Mouse (Mus musculus) embryo, embryonic 9.5 days (tissue): Measurements from ENCODE around the gene Dus2.
"Not testable (repeated sequence)": the region's sequence is repeated elsewhere in the genome, so short reads cannot be mapped to it uniquely, and the experiment has no call there.

Experiments
- DNase-seq: peaks from one replicate; pipeline ENCODE4 v3.0.0-alpha.2; 2017; ENCODE audit errors: extremely low spot score

The Dus2 gene

GRCm38 (mm10) chr8:105991546-105991945 lies 409 bp downstream of the Dus2 start:
- DNase-seq, result no peak

- no peak for DNase-seq
Observed at GRCm38 (mm10) chr8:105992499-105992898, 1.4 kb downstream of the Dus2 start.

GRCm38 (mm10) chr8:105993226-105993625 lies 2.1 kb downstream of the Dus2 start:
- no peak for DNase-seq

- no peak for DNase-seq
Observed at GRCm38 (mm10) chr8:105996359-105996758, 5.2 kb downstream of the Dus2 start.

- DNase-seq, result no peak
Observed at GRCm38 (mm10) chr8:105998971-105999370, 7.8 kb downstream of the Dus2 start.

GRCm38 (mm10) chr8:106001908-106002307 lies 10.8 kb downstream of the Dus2 start:
- DNase-seq, result no peak

- no peak for DNase-seq
Observed at GRCm38 (mm10) chr8:106004538-106005207, 13.5 kb downstream of the Dus2 start.

GRCm38 (mm10) chr8:106005875-106006274 lies 14.7 kb downstream of the Dus2 start, which contains the start of gene Dpep2nb:
Dpep2nb (minus strand) TSS chr8:106005975.
- no peak for DNase-seq

- no peak for DNase-seq
Observed at GRCm38 (mm10) chr8:106006413-106006812, 15.3 kb downstream of the Dus2 start.

- DNase-seq, result no peak
Observed at GRCm38 (mm10) chr8:106007135-106007534, 16.0 kb downstream of the Dus2 start.

GRCm38 (mm10) chr8:106007891-106008290 lies 16.8 kb downstream of the Dus2 start:
- DNase-seq, result not testable (repeated sequence)

- DNase-seq, result peak; percentile 92
Observed at GRCm38 (mm10) chr8:106010748-106011642, 19.9 kb downstream of the Dus2 start.

- DNase-seq, result no peak
Observed at GRCm38 (mm10) chr8:106011643-106011986, 20.5 kb downstream of the Dus2 start, which contains the start of gene Ddx28. Ddx28 (minus strand) TSS chr8:106011882.

GRCm38 (mm10) chr8:106012203-106012602 lies 21.1 kb downstream of the Dus2 start:
- not testable (repeated sequence) for DNase-seq

GRCm38 (mm10) chr8:106016284-106016683 lies 25.1 kb downstream of the Dus2 start:
- no peak for DNase-seq

GRCm38 (mm10) chr8:106017130-106017529 lies 26.0 kb downstream of the Dus2 start:
- DNase-seq, result no peak

- DNase-seq, result no peak
Observed at GRCm38 (mm10) chr8:106018039-106018438, 26.9 kb downstream of the Dus2 start.

GRCm38 (mm10) chr8:106022483-106022882 lies 31.3 kb downstream of the Dus2 start:
- DNase-seq, result peak; percentile 67

GRCm38 (mm10) chr8:106038721-106039120 lies 47.6 kb downstream of the Dus2 start:
- DNase-seq, result no peak

- DNase-seq, result no peak
Observed at GRCm38 (mm10) chr8:106039605-106040004, 48.5 kb downstream of the Dus2 start.

GRCm38 (mm10) chr8:106040218-106040617 lies 49.1 kb downstream of the Dus2 start:
- DNase-seq, result no peak

GRCm38 (mm10) chr8:106043055-106043454 lies 51.9 kb downstream of the Dus2 start:
- DNase-seq, result no peak

GRCm38 (mm10) chr8:106044151-106044550 lies 53.0 kb downstream of the Dus2 start:
- DNase-seq, result no peak
